Mouse (Mus musculus) small intestine, adult 2 months (tissue): ENCODE measurements at regions not wholly inside any gene's neighbourhood (a gene's known extent, or its start where the extent isn't known, plus 50 kb on each side); places are given as distances from the start of the nearest gene placed in this dataset.

Experiments used
- CTCF ChIP-seq: fragments of 200-500 bp; IDR thresholded peaks from 2 replicates; pipeline ENCODE4 v1.5.1; 2012; ENCODE audit warnings: low read depth, mild to moderate bottlenecking, control low read depth, inconsistent platforms, low read length, moderate library complexity, mixed read lengths; ENCODE audit not compliant: insufficient replicate concordance, insufficient read length; ENCODE audit errors: extremely low read depth
- POLR2A ChIP-seq: fragments of 200-500 bp; IDR thresholded peaks from 2 replicates; pipeline ENCODE4 v1.6.1; 2012; ENCODE audit warnings: low read depth, mild to moderate bottlenecking, control low read depth, inconsistent platforms, low read length, moderate library complexity

GRCm38 (mm10) chr6:84271441-84271840 is 263.1 kb downstream of the Dysf start:
- TF ChIP-seq POLR2A: no peak
- no peak for TF ChIP-seq CTCF
